Mouse (Mus musculus): ENCODE measurements at regions not wholly inside any gene's neighbourhood (a gene's known extent, or its start where the extent isn't known, plus 50 kb on each side); places are given as distances from the start of the nearest gene placed in this dataset.

DNA sequence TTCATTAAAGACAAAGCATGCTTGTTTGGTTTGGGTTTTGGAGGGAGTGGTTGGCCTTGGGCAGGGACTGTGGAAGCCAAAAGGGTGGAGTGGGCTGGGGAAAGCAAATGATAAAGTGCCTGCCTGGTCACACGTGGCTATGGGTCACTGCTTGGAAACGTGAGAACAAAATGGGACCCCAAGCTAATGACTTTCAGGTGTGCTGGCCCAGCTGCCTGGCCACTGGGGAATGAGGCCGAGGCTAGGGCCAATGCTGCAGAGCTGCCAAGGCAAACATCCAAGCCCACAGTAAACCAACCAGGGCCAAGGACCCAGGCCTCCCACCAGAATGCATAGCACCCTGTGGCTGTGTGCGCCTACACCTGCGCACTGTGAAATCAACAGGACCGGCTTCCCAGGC, 737.7 kb downstream of the Gm826 start:
- H3K27ac ChIP-seq (ENCODE audit: low read length) = no peak overlapping the region
- no peak overlapping the region for H3K4me2 ChIP-seq (replicated peaks; ENCODE audit: low read depth, low read length)
- no peak overlapping the region for H3K9ac ChIP-seq (replicated peaks; ENCODE audit: low read depth, low read length)
- H3K36me3 ChIP-seq (ENCODE audit: control insufficient read depth, insufficient read depth, low read length) = no peaks in the 10 kb centered on the region
- no peaks in the 10 kb centered on the region for H3K4me1 ChIP-seq (ENCODE audit: control insufficient read depth, insufficient read depth, low read length)
- 71% methylated on average over 6 of the region's 6 CpGs for WGBS
- ATAC-seq (ENCODE audit: insufficient number of reproducible peaks, insufficient read depth, low FRiP score, low read depth) = no peak
- H3K9me3 ChIP-seq (ENCODE audit: control insufficient read depth, low read depth, low read length) = no peaks in the 10 kb centered on the region
- H3K4me3 ChIP-seq (ENCODE audit: low read depth, low read length) = no peak overlapping the region
- no peaks in the 10 kb centered on the region for H3K27me3 ChIP-seq (ENCODE audit: control insufficient read depth, insufficient read depth, low read length)

DNA sequence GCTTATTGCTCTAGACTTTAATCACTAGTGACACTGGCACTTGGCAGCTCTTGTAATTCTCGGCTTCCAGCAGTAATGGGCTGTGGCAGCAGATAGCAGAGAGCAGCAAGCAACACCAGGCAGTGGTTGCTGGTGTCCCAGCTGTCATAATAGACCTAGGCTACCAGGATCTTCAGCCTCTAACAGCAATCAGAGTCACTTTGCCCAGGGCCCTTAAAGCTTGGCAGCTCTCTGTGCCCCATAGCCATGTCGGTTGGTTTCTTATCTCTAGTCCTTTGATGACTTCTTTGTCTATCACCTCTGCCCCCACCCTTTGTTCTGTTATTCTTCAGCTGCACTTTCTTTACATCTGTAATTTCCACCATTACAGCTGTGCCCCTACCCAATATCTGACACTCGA, 735.9 kb downstream of the Gm826 start:
- no peaks in the 10 kb centered on the region for H3K36me3 ChIP-seq (ENCODE audit: control insufficient read depth, insufficient read depth, low read length)
- no peak overlapping the region for H3K9ac ChIP-seq (replicated peaks; ENCODE audit: low read depth, low read length)
- H3K9me3 ChIP-seq (ENCODE audit: control insufficient read depth, low read depth, low read length) = no peaks in the 10 kb centered on the region
- H3K27ac ChIP-seq (ENCODE audit: low read length) = no peak overlapping the region
- no peak overlapping the region for H3K4me3 ChIP-seq (ENCODE audit: low read depth, low read length)
- 49% methylated on average over 3 of the region's 3 CpGs for WGBS
- H3K4me2 ChIP-seq (replicated peaks; ENCODE audit: low read depth, low read length) = no peak overlapping the region
- no peaks in the 10 kb centered on the region for H3K27me3 ChIP-seq (ENCODE audit: control insufficient read depth, insufficient read depth, low read length)
- H3K4me1 ChIP-seq (ENCODE audit: control insufficient read depth, insufficient read depth, low read length) = no peaks in the 10 kb centered on the region
- ATAC-seq (ENCODE audit: insufficient number of reproducible peaks, insufficient read depth, low FRiP score, low read depth) = no peak

GRCm38 (mm10) chr2:159607191-159607590, 726.8 kb downstream of the Gm826 start:
- H3K4me2 ChIP-seq (replicated peaks; ENCODE audit: low read depth, low read length) = no peak overlapping the region
- no peaks in the 10 kb centered on the region for H3K4me1 ChIP-seq (ENCODE audit: control insufficient read depth, insufficient read depth, low read length)
- no peak overlapping the region for H3K4me3 ChIP-seq (ENCODE audit: low read depth, low read length)
- no peaks in the 10 kb centered on the region for H3K36me3 ChIP-seq (ENCODE audit: control insufficient read depth, insufficient read depth, low read length)
- no peaks in the 10 kb centered on the region for H3K9me3 ChIP-seq (ENCODE audit: control insufficient read depth, low read depth, low read length)
- H3K27me3 ChIP-seq (ENCODE audit: control insufficient read depth, insufficient read depth, low read length) = no peaks in the 10 kb centered on the region
- 48% methylated on average over 3 of the region's 3 CpGs for WGBS
- H3K27ac ChIP-seq (ENCODE audit: low read length) = no peak overlapping the region
- no peak for ATAC-seq (ENCODE audit: insufficient number of reproducible peaks, insufficient read depth, low FRiP score, low read depth)
- no peak overlapping the region for H3K9ac ChIP-seq (replicated peaks; ENCODE audit: low read depth, low read length)

DNA sequence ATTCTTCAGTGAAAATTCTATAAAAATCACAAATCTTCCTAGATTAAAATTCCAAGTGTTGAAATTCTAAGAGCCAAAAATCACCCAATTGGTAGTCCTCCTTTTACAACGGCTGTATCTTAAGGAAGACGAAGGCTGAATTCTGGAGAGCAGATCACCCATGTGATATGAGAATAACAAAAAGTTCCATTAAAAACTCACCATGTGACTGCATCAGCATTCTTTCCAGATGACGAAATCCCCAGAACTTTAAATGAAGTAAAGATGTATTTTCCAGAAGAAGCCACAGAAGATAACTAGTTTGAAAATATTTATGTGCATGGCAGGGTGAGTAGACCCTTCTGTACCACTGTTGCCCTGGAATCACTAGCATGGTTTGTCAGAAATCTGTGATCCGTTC, 723.5 kb downstream of the Gm826 start:
- H3K4me3 ChIP-seq (ENCODE audit: low read depth, low read length) = no peak overlapping the region
- no peaks in the 10 kb centered on the region for H3K4me1 ChIP-seq (ENCODE audit: control insufficient read depth, insufficient read depth, low read length)
- H3K27me3 ChIP-seq (ENCODE audit: control insufficient read depth, insufficient read depth, low read length) = no peaks in the 10 kb centered on the region
- ATAC-seq (ENCODE audit: insufficient number of reproducible peaks, insufficient read depth, low FRiP score, low read depth) = no peak
- H3K9ac ChIP-seq (replicated peaks; ENCODE audit: low read depth, low read length) = no peak overlapping the region
- no peaks in the 10 kb centered on the region for H3K9me3 ChIP-seq (ENCODE audit: control insufficient read depth, low read depth, low read length)
- H3K36me3 ChIP-seq (ENCODE audit: control insufficient read depth, insufficient read depth, low read length) = no peaks in the 10 kb centered on the region
- H3K27ac ChIP-seq (ENCODE audit: low read length) = no peak overlapping the region
- 78% methylated on average over 4 of the region's 4 CpGs for WGBS
- H3K4me2 ChIP-seq (replicated peaks; ENCODE audit: low read depth, low read length) = no peak overlapping the region

DNA sequence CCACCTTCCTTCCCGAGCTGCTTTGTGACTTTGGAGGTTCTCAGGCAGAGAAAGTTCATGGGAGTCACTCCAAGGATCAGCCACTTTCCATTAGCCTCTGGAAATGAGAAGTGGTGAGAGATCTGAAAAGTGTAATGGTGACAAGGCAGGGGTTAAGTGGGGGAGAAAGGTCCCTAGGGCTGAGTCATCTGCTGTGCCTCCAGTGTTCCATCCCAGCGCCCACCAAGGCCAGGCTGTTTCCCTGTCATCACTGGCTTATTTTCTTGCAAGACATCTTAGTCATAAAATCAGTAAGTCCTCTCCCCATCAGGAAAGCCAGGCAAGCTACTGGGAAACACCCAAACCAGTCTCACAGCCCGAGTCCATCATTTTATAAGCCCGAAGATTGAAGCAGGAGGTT, 717.3 kb downstream of the Gm826 start:
- Histone ChIP-seq H3K36me3 (ENCODE audit: control insufficient read depth, insufficient read depth, low read length) (no peaks in the 10 kb centered on the region), H3K9ac (replicated peaks; ENCODE audit: low read depth, low read length) (no peak overlapping the region), H3K9me3 (ENCODE audit: control insufficient read depth, low read depth, low read length) (no peaks in the 10 kb centered on the region), H3K27ac (ENCODE audit: low read length) (no peak overlapping the region), H3K4me3 (ENCODE audit: low read depth, low read length) (no peak overlapping the region), H3K27me3 (ENCODE audit: control insufficient read depth, insufficient read depth, low read length) (no peaks in the 10 kb centered on the region), H3K4me2 (replicated peaks; ENCODE audit: low read depth, low read length) (no peak overlapping the region), H3K4me1 (ENCODE audit: control insufficient read depth, insufficient read depth, low read length) (no peaks in the 10 kb centered on the region)
- 65% methylated on average over 4 of the region's 4 CpGs for WGBS
- no peak for ATAC-seq (ENCODE audit: insufficient number of reproducible peaks, insufficient read depth, low FRiP score, low read depth)

DNA sequence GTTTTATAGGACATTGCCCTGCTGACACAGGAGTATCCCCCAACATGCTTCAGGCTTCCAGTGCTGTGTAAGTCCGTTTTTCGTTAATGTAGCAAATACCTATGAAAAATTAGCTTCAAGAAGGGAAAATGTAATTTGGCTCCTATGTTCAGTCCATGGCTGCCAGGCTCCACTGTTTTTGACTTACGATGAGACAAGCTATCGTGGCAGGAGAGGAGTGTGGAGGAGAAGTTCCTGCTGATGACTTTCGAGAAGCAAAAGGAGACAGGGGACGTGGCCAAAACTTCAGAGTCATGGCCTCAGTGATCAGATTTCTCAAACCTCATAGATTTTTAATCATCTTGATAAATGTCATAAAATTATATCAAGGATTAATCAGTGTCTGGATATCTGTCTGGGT, 712.7 kb downstream of the Gm826 start:
- no peak for ATAC-seq (ENCODE audit: insufficient number of reproducible peaks, insufficient read depth, low FRiP score, low read depth)
- WGBS = 80% methylated on average over 6 of the region's 6 CpGs
- no peak overlapping the region for H3K27ac ChIP-seq (ENCODE audit: low read length)

DNA sequence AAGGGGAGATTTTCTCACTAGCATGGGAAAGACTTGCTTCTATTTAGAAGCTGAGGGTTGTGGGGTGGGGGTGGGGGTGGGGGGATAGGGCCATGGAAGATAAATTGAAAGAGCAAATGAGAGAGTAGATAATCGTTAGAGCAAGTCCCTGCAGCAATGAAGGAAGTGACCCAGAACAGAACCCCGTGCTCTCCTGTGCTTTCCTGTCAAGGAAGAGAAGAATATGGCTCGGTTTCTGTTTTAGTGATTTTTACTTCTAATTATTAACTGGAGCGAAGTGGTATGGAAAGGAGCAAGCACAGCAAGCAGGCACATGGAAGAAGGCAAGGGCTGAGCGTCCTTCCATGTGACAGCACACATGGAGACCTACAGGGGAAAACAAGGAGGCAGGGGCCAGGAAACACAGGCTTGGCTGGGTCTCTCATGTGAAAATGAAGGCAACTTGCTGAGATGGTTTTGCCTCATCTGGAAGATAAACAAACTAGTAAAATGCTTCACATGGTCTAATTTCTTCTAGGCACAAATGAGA, 711.8 kb downstream of the Gm826 start:
- H3K4me3 ChIP-seq (ENCODE audit: low read depth, low read length) = no peak overlapping the region
- no peaks in the 10 kb centered on the region for H3K4me1 ChIP-seq (ENCODE audit: control insufficient read depth, insufficient read depth, low read length)
- H3K27me3 ChIP-seq (ENCODE audit: control insufficient read depth, insufficient read depth, low read length) = no peaks in the 10 kb centered on the region
- no peak overlapping the region for H3K9ac ChIP-seq (replicated peaks; ENCODE audit: low read depth, low read length)
- no peak overlapping the region for H3K4me2 ChIP-seq (replicated peaks; ENCODE audit: low read depth, low read length)
- ATAC-seq (ENCODE audit: insufficient number of reproducible peaks, insufficient read depth, low FRiP score, low read depth) = no peak
- H3K9me3 ChIP-seq (ENCODE audit: control insufficient read depth, low read depth, low read length) = no peaks in the 10 kb centered on the region
- H3K27ac ChIP-seq (ENCODE audit: low read length) = no peak overlapping the region
- 60% methylated on average over 5 of the region's 5 CpGs for WGBS
- no peaks in the 10 kb centered on the region for H3K36me3 ChIP-seq (ENCODE audit: control insufficient read depth, insufficient read depth, low read length)

More for the DNA sequence above, 712.7 kb downstream of the Gm826 start:
- H3K27me3 ChIP-seq (ENCODE audit: control insufficient read depth, insufficient read depth, low read length) = no peaks in the 10 kb centered on the region
- no peak overlapping the region for H3K4me2 ChIP-seq (replicated peaks; ENCODE audit: low read depth, low read length)
- no peaks in the 10 kb centered on the region for H3K4me1 ChIP-seq (ENCODE audit: control insufficient read depth, insufficient read depth, low read length)
- H3K9ac ChIP-seq (replicated peaks; ENCODE audit: low read depth, low read length) = no peak overlapping the region
- H3K4me3 ChIP-seq (ENCODE audit: low read depth, low read length) = no peak overlapping the region
- H3K36me3 ChIP-seq (ENCODE audit: control insufficient read depth, insufficient read depth, low read length) = no peaks in the 10 kb centered on the region
- no peaks in the 10 kb centered on the region for H3K9me3 ChIP-seq (ENCODE audit: control insufficient read depth, low read depth, low read length)

DNA sequence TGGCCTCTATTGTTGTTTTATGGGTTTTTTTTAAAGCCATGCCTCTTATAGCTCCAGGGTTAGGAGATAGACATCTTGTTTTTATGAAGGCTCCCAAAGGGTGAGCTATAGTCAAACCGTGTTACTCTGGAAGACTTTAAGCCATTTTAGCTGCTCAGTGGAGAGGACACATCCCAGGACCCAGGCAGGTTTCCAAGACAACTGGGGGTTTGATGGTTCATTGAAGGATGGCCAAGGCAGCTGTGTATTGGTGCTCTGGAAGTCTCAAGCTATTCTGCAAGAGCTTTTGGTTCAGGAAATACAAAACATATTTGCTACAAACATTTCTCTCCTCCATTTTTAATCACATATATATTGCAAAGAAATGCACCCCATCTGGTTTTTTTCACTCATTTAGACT, 708.7 kb downstream of the Gm826 start:
- Histone ChIP-seq H3K9me3 (ENCODE audit: control insufficient read depth, low read depth, low read length) (no peaks in the 10 kb centered on the region), H3K4me3 (ENCODE audit: low read depth, low read length) (no peak overlapping the region), H3K4me2 (replicated peaks; ENCODE audit: low read depth, low read length) (no peak overlapping the region), H3K4me1 (ENCODE audit: control insufficient read depth, insufficient read depth, low read length) (no peaks in the 10 kb centered on the region), H3K36me3 (ENCODE audit: control insufficient read depth, insufficient read depth, low read length) (no peaks in the 10 kb centered on the region), H3K27me3 (ENCODE audit: control insufficient read depth, insufficient read depth, low read length) (no peaks in the 10 kb centered on the region), H3K9ac (replicated peaks; ENCODE audit: low read depth, low read length) (no peak overlapping the region), H3K27ac (ENCODE audit: low read length) (no peak overlapping the region)
- WGBS = 53% methylated on average over 1 of the region's 1 CpGs
- no peak for ATAC-seq (ENCODE audit: insufficient number of reproducible peaks, insufficient read depth, low FRiP score, low read depth)

DNA sequence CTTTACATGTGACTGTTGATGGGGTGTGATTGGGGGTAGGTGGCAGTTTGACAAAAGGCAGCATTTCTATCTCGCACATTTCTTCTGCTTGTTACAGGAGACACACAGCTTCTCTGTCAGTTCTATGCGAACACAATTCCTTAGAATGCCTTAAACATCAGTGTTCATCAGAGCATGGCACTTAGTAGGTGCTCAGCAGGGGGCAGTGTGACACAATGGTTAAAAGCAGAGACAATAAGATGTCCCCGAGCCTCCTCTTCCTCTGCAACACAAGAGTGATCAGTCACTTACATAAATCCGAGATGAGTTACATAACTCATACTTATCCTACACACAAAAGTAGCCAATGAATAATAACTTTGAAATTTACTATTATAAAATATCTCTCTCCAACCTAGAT, 688.1 kb downstream of the Gm826 start:
- H3K27ac ChIP-seq (ENCODE audit: low read length) = no peak overlapping the region
- H3K36me3 ChIP-seq (ENCODE audit: control insufficient read depth, insufficient read depth, low read length) = no peaks in the 10 kb centered on the region
- 43% methylated on average over 4 of the region's 4 CpGs for WGBS
- H3K9ac ChIP-seq (replicated peaks; ENCODE audit: low read depth, low read length) = no peak overlapping the region
- H3K27me3 ChIP-seq (ENCODE audit: control insufficient read depth, insufficient read depth, low read length) = no peaks in the 10 kb centered on the region
- H3K4me1 ChIP-seq (ENCODE audit: control insufficient read depth, insufficient read depth, low read length) = no peaks in the 10 kb centered on the region
- ATAC-seq (ENCODE audit: insufficient number of reproducible peaks, insufficient read depth, low FRiP score, low read depth) = no peak
- H3K9me3 ChIP-seq (ENCODE audit: control insufficient read depth, low read depth, low read length) = no peaks in the 10 kb centered on the region
- H3K4me3 ChIP-seq (ENCODE audit: low read depth, low read length) = no peak overlapping the region
- H3K4me2 ChIP-seq (replicated peaks; ENCODE audit: low read depth, low read length) = no peak overlapping the region

Measured in stomach, embryonic 14.5 days (tissue).